Mouse (Mus musculus) right cerebral cortex, postnatal 14 days (tissue): ENCODE measurements around the gene Blm.

Experiments
- DNase-seq: peaks from one replicate; pipeline ENCODE4 v3.0.0; 2022

Blm gene

GRCm38 (mm10) chr7:80457241-80457640 lies 77.7 kb downstream of the Blm start:
- no peak for DNase-seq

- no peak for DNase-seq
Measured at GRCm38 (mm10) chr7:80456327-80456726, 78.6 kb downstream of the Blm start.

- no peak for DNase-seq
Measured at GRCm38 (mm10) chr7:80455505-80456160, 79.3 kb downstream of the Blm start.

GRCm38 (mm10) chr7:80454786-80455185 lies 80.1 kb downstream of the Blm start:
- DNase-seq, result no peak

- DNase-seq, result no peak
Measured at GRCm38 (mm10) chr7:80453997-80454396, 80.9 kb downstream of the Blm start.

GRCm38 (mm10) chr7:80453121-80453520 lies 81.8 kb downstream of the Blm start:
- DNase-seq, result no peak

- DNase-seq, result no peak
Measured at GRCm38 (mm10) chr7:80452241-80452640, 82.7 kb downstream of the Blm start.

- DNase-seq, result no peak
Measured at GRCm38 (mm10) chr7:80451550-80452232, 83.2 kb downstream of the Blm start.

- no peak for DNase-seq
Measured at GRCm38 (mm10) chr7:80450354-80450753, 84.6 kb downstream of the Blm start.

- DNase-seq, result no peak
Measured at GRCm38 (mm10) chr7:80449620-80450091, 85.3 kb downstream of the Blm start.

- DNase-seq, result no peak
Measured at GRCm38 (mm10) chr7:80447336-80447735, 87.6 kb downstream of the Blm start.

- no peak for DNase-seq
Measured at GRCm38 (mm10) chr7:80446221-80446878, 88.6 kb downstream of the Blm start.

GRCm38 (mm10) chr7:80445492-80445891 lies 89.4 kb downstream of the Blm start:
- no peak for DNase-seq

GRCm38 (mm10) chr7:80444401-80445249 lies 90.3 kb downstream of the Blm start:
- DNase-seq, result peak; percentile 23

GRCm38 (mm10) chr7:80443124-80443523 lies 91.8 kb downstream of the Blm start:
- DNase-seq, result no peak

- peak; percentile 27 for DNase-seq
Measured at GRCm38 (mm10) chr7:80441986-80442904, 92.7 kb downstream of the Blm start.

- no peak for DNase-seq
Measured at GRCm38 (mm10) chr7:80440685-80441084, 94.2 kb downstream of the Blm start.

GRCm38 (mm10) chr7:80439789-80440488 lies 95.0 kb downstream of the Blm start:
- no peak for DNase-seq

GRCm38 (mm10) chr7:80439032-80439760 lies 95.7 kb downstream of the Blm start:
- DNase-seq, result no peak

- DNase-seq, result no peak
Measured at GRCm38 (mm10) chr7:80436571-80436970, 98.3 kb downstream of the Blm start.

- DNase-seq, result no peak
Measured at GRCm38 (mm10) chr7:80435594-80435993, 99.3 kb downstream of the Blm start.
